Comparison of ENCODE assay signal across 17 mouse cellular contexts in genomic region chr7:141988314-141988806, GRCm38 (mm10). TPM values are rescaled to one million over a fixed set of nuclear protein-coding genes. Genes with fewer than 3 reads are reported as not detected.
A peak's percentile ranks its signal among the peaks of the same experiment; 100 is the strongest.
DNase-seq lines count a peak whose midpoint lies in the region; ATAC-seq and TF ChIP-seq lines count a peak whose summit lies in the region.
"Had no signal": no experiment of that assay in that cellular context is flagged by ENCODE, and none has a peak within 500 bp of the region (broad histone marks: within the 10 kb centered on the region; RNA-seq: fewer than 3 reads in every experiment).

No protein-coding gene starts in this region.

- H3K27me3 ChIP-seq in liver, embryonic 14.5 days (ENCODE audit: control insufficient read depth, insufficient read depth, low read length): no peaks in the 10 kb centered on the region
- no peaks in the 10 kb centered on the region for H3K27me3 ChIP-seq in forebrain, embryonic 11.5 days (ENCODE audit: control insufficient read depth, insufficient read depth, low read length)
- H3K27me3 ChIP-seq: CH12.LX; heart, embryonic 13.5 days; midbrain, embryonic 12.5 days had no signal

- H3K9me3 ChIP-seq in liver, embryonic 14.5 days (ENCODE audit: control insufficient read depth, low read length): no peaks in the 10 kb centered on the region
- no peaks in the 10 kb centered on the region for H3K9me3 ChIP-seq in forebrain, embryonic 11.5 days (ENCODE audit: control insufficient read depth, low read length)
- H3K9me3 ChIP-seq: heart, embryonic 13.5 days; midbrain, embryonic 12.5 days had no signal

- no peaks in the 10 kb centered on the region for H3K36me3 ChIP-seq in liver, embryonic 14.5 days (replicated peaks; ENCODE audit: control insufficient read depth, insufficient read depth, low read depth)
- peaks cover 7% of the 10 kb centered on the region; the same call in 1 of the 2 replicates for H3K36me3 ChIP-seq in forebrain, embryonic 11.5 days (ENCODE audit: control insufficient read depth, insufficient read depth, low read length)
- H3K36me3 ChIP-seq: heart, embryonic 13.5 days had no signal

- no peak overlapping the region for H3K27ac ChIP-seq in liver, embryonic 14.5 days
- H3K27ac ChIP-seq in forebrain, embryonic 11.5 days (ENCODE audit: low read depth, low read length): no peak overlapping the region
- H3K27ac ChIP-seq: gastrocnemius, adult 2 months; heart, embryonic 13.5 days; midbrain, embryonic 12.5 days had no signal

- H3K4me1 ChIP-seq in liver, embryonic 14.5 days (replicated peaks; ENCODE audit: control insufficient read depth in 2 of 2, insufficient read depth in 2 of 2, low read length in 1 of 2): no peaks in the 10 kb centered on the region
- H3K4me1 ChIP-seq in forebrain, embryonic 11.5 days (replicated peaks; ENCODE audit: control insufficient read depth, insufficient read depth, low read length): no peaks in the 10 kb centered on the region
- H3K4me1 ChIP-seq: heart, embryonic 13.5 days; midbrain, embryonic 12.5 days had no signal

- WGBS in liver, embryonic 14.5 days (ENCODE audit: insufficient replicate concordance): 73% methylated on average over 7 of the region's 7 CpGs
- WGBS in forebrain, embryonic 11.5 days: 92% methylated on average over 7 of the region's 7 CpGs

- H3K9ac ChIP-seq in liver, embryonic 14.5 days (replicated peaks): no peak overlapping the region
- H3K9ac ChIP-seq in forebrain, embryonic 11.5 days (ENCODE audit: low read length): no peak overlapping the region
- H3K9ac ChIP-seq: heart, embryonic 13.5 days; midbrain, embryonic 12.5 days had no signal

- ATAC-seq in cerebellum, adult (ENCODE audit: insufficient number of reproducible peaks, low FRiP score, low TSS enrichment): peak; percentile 22; the same call in 1 of the 2 replicates
- peak; percentile 50 for ATAC-seq in liver, embryonic 14.5 days (ENCODE audit: insufficient read depth)
- ATAC-seq in forebrain, embryonic 11.5 days (replicated peaks; ENCODE audit: low FRiP score): no peak; the same call in 1 of the 2 replicates
- ATAC-seq: activated CD4-positive, CD25-positive, alpha-beta regulatory T cell, adult 4 months; forebrain, embryonic 14.5 days had no signal

- TF ChIP-seq EP300 in liver, embryonic 14.5 days (IDR thresholded peaks at IDR 0.05; ENCODE audit: low read depth): no peak

- no peak for DNase-seq in cerebellum, postnatal 4 days (ENCODE audit: low spot score in 2 of 2)
- DNase-seq in cerebellum, postnatal 36 days: peak; percentile 54 to 58
- DNase-seq in kidney, postnatal 10 days: peak; percentile 52
- DNase-seq in liver, embryonic 14.5 days (ENCODE audit: low read depth in 3 of 3, low spot score in 3 of 3): no peak
- no peak for DNase-seq in forebrain, embryonic 11.5 days (ENCODE audit: low spot score)
- DNase-seq in urinary bladder, postnatal 36 days (ENCODE audit: low spot score in 2 of 2): no peak
- no peak for DNase-seq in thymus, adult 18-20 months
- DNase-seq: gastrocnemius, adult 2 months; lung, postnatal 14 days; right cerebral cortex, postnatal 14 days; thymus, postnatal 14 days had no signal

- no peak overlapping the region for H3K4me3 ChIP-seq in liver, embryonic 14.5 days (ENCODE audit: insufficient read depth in 1 of 2, low read depth in 2 of 2, low read length in 2 of 2)
- no peak overlapping the region for H3K4me3 ChIP-seq in forebrain, embryonic 11.5 days (ENCODE audit: low read depth, low read length)
- H3K4me3 ChIP-seq: gastrocnemius, adult 2 months; heart, embryonic 13.5 days; midbrain, embryonic 12.5 days had no signal

- no peak for TF ChIP-seq CTCF in liver, embryonic 14.5 days (IDR thresholded peaks at IDR 0.05; ENCODE audit: low read depth)

- no peak overlapping the region for H3K4me2 ChIP-seq in liver, embryonic 14.5 days (ENCODE audit: low read depth)
- H3K4me2 ChIP-seq in forebrain, embryonic 11.5 days (ENCODE audit: low read depth, low read length, severe bottlenecking): no peak overlapping the region
- H3K4me2 ChIP-seq: heart, embryonic 13.5 days; midbrain, embryonic 12.5 days had no signal

RNA-seq across cellular contexts. Expression of gene Brsk2, which starts 38.8 kb away (rescaled TPM):
- 0.03 and 0.29 TPM in 2 replicates for polyA plus RNA-seq in liver, embryonic 14.5 days (2012; rRNA removed)
- polyA plus RNA-seq in liver, embryonic 14.5 days (2014; fragmentation: Nextera tagmentation; extraction: Ambion mirVana): 0.05 and 0.10 TPM in 2 replicates
- 13.8 and 15.5 TPM in 2 replicates for polyA plus RNA-seq in forebrain, embryonic 11.5 days (2014; fragmentation: Nextera tagmentation; extraction: Ambion mirVana)

Comparison
In these comparisons a context has a peak if more than half of its experiments do, and no peak if none do; other contexts are left out.
1. DNase-seq: peak in cerebellum, postnatal 36 days (2 of 2) and kidney, postnatal 10 days (single experiment); none in cerebellum, postnatal 4 days (0 of 2), liver, embryonic 14.5 days (0 of 3), forebrain, embryonic 11.5 days (single experiment), urinary bladder, postnatal 36 days (0 of 2) and thymus, adult 18-20 months (0 of 2).
2. RNA of gene Brsk2, which starts 38.8 kb away (polyA plus RNA-seq): 13.8 to 15.5 TPM in forebrain, embryonic 11.5 days; 0.03 to 0.29 TPM in liver, embryonic 14.5 days; every median in the first group is over 10 times any median in the second.